Mouse (Mus musculus): ENCODE measurements at regions not wholly inside any gene's neighbourhood (a gene's known extent, or its start where the extent isn't known, plus 50 kb on each side); places are given as distances from the start of the nearest gene placed in this dataset.

DNA sequence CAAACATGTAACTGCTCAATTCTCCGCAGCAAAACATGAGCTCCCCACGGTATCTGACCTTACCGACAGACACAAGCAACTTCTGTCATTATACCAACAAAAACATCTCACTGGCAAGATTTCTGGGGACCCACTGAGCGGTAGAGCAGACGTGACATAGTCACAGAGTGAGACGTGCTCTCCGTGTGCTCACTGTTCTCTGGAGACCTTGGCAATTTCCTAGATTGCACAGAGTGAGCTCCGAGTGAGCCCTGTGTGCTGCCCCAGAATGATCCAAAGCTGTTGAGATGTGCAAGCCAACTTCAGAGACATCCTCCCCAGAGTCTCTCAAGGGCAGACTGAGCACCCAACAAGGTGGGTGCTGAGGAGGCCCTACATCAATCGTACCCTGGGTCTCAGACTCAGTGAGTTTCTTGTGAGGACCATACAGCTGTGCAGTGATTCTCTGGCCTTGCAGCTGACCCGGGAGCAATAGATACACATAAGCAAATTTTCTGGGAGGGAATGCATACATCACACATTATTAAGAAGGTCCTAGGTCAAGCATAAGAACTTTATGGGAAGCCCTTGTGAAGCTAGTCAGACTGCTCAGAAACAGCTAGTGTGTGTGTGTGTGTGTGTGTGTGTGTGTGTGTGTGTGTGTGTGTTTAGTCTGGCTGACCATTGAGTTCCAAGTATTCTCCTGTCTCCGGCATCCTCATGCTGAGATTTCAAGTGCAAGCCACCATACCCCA, 58.5 kb upstream of the S1pr3 start:
- Histone ChIP-seq H3K4me2 (no peak overlapping the region), H3K27ac (no peak overlapping the region), H3K36me3 (no peaks in the 10 kb centered on the region), H3K4me3 (replicated peaks) (no peak overlapping the region), H3K4me1 (0 out of 2 replicates have a peak, but pooled peaks cover 6% of the 10 kb centered on the region), H3K9ac (no peak overlapping the region), H3K27me3 (replicated peaks) (no peaks in the 10 kb centered on the region), H3K9me3 (no peaks in the 10 kb centered on the region)
- ATAC-seq (ENCODE audit: insufficient read depth, low FRiP score, low read depth): no peak
- 80% methylated on average over 11 of the region's 11 CpGs for WGBS

DNA sequence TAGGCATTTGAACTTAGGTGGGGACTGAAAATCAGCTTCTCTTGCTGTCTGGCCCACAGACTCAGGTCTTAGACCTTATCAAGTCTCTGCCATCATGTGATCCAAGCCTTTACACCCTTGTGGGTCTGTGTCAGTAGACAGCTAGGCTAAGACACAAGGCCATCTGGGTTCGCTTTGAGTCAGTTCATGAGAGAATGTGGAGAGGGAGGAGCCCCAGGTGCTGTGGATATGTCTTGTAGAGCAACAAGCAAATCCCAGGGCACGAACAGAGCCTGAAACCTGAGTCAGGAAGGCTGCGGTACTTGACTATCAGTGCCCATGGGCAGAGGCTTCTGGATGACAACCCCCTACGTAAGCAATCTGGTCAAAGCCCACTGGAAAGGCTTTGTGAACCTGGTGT, 55.6 kb upstream of the S1pr3 start:
- Histone ChIP-seq H3K4me1 (no peaks in the 10 kb centered on the region), H3K36me3 (no peaks in the 10 kb centered on the region), H3K9me3 (no peaks in the 10 kb centered on the region), H3K27me3 (replicated peaks) (no peaks in the 10 kb centered on the region), H3K27ac (no peak overlapping the region), H3K4me3 (replicated peaks) (no peak overlapping the region), H3K9ac (no peak overlapping the region), H3K4me2 (no peak overlapping the region)
- WGBS: 81% methylated on average over 4 of the region's 4 CpGs
- ATAC-seq (ENCODE audit: insufficient read depth, low FRiP score, low read depth): no peak

DNA sequence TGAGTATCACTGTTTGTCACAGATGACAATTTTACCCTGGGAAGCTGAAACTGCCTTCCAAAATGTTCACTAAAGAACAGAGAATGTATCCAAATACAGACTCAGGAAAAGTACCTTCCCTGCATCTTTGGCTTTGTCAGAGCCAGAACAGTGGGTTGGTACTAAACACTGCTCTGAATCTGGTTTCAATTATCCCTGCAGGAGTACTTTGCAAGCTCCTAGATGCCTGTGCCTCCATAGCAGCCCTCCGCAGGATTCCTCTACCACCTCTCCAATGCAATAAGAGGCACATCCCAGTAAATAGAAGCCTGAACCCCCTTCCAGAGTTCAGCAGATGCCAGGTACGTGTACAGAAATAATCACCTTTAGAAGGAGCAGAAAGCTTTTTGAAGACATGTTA, 52.9 kb upstream of the S1pr3 start:
- H3K36me3 ChIP-seq: no peaks in the 10 kb centered on the region
- H3K27me3 ChIP-seq (replicated peaks): no peaks in the 10 kb centered on the region
- no peak overlapping the region for H3K4me3 ChIP-seq (replicated peaks)
- ATAC-seq (ENCODE audit: insufficient read depth, low FRiP score, low read depth): no peak
- no peak overlapping the region for H3K4me2 ChIP-seq
- 75% methylated on average over 2 of the region's 2 CpGs for WGBS
- no peak overlapping the region for H3K9ac ChIP-seq
- no peaks in the 10 kb centered on the region for H3K9me3 ChIP-seq
- no peaks in the 10 kb centered on the region for H3K4me1 ChIP-seq
- no peak overlapping the region for H3K27ac ChIP-seq
